In the genomic region with DNA sequence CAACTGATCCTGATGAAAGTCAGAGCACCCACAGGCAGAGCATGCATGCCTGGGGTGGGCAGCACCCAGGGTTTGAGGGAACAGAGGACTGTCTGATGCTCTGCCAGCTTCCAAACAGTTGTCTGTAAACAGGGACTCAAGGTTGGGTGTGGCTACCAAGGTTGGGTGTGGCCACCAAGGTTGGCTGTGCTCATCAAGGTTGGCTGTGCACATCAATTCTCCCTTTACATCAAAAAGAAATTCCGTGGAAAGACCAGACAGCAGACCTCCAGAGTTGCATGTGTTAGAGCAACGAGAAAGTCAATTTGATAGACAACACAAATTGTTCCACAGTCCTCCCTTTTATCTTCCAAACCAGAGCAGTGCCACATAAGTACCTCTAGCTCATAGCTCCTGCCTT, we compare ENCODE assay signal across 28 mouse cellular contexts. TPM values are rescaled to one million over a fixed set of nuclear protein-coding genes. Genes with fewer than 3 reads are reported as not detected.
DNase-seq lines count a peak whose midpoint lies in the region; ATAC-seq and TF ChIP-seq lines count a peak whose summit lies in the region.
"Had no signal": no experiment of that assay in that cellular context is flagged by ENCODE, and none has a peak within 500 bp of the region (broad histone marks: within the 10 kb centered on the region; RNA-seq: fewer than 3 reads in every experiment).

No protein-coding gene starts in this region.

- no peak overlapping the region for H3K4me3 ChIP-seq in heart, postnatal 0 days (ENCODE audit: low read depth, low read length)
- H3K4me3 ChIP-seq in neural tube, embryonic 15.5 days (replicated peaks), result no peak overlapping the region
- H3K4me3 ChIP-seq: embryonic facial prominence, embryonic 12.5 days; embryonic facial prominence, embryonic 15.5 days; gastrocnemius, adult 2 months; heart, adult 2 months; heart, embryonic 15.5 days; hindbrain, embryonic 15.5 days; intestine, embryonic 15.5 days had no signal

- H3K4me1 ChIP-seq in heart, postnatal 0 days (ENCODE audit: control insufficient read depth, insufficient read depth), result peaks cover 28% of the 10 kb centered on the region
- H3K4me1 ChIP-seq in neural tube, embryonic 15.5 days, result peaks cover 4% of the 10 kb centered on the region
- H3K4me1 ChIP-seq: embryonic facial prominence, embryonic 12.5 days; hindbrain, embryonic 15.5 days; intestine, embryonic 15.5 days had no signal

- TF ChIP-seq CTCF in heart, postnatal 0 days (IDR thresholded peaks at IDR 0.05; ENCODE audit: low read depth), result 0 out of 2 replicates have a peak, but pooled peaks have one; percentile 0

- no peak for ATAC-seq in heart, postnatal 0 days (ENCODE audit: insufficient read depth, low read depth)
- ATAC-seq in neural tube, embryonic 15.5 days (ENCODE audit: low FRiP score), result no peak
- ATAC-seq: forebrain, embryonic 14.5 days; forebrain, postnatal 0 days; intestine, embryonic 15.5 days had no signal

- no peak overlapping the region for H3K9ac ChIP-seq in heart, postnatal 0 days (replicated peaks; ENCODE audit: low read depth, low read length)
- H3K9ac ChIP-seq in neural tube, embryonic 15.5 days (replicated peaks), result no peak overlapping the region
- H3K9ac ChIP-seq: embryonic facial prominence, embryonic 12.5 days; embryonic facial prominence, embryonic 15.5 days; forebrain, postnatal 0 days; heart, embryonic 15.5 days; hindbrain, embryonic 15.5 days; intestine, embryonic 15.5 days had no signal

- no peak for TF ChIP-seq EP300 in heart, postnatal 0 days (IDR thresholded peaks at IDR 0.05; ENCODE audit: low read depth)

- no peaks in the 10 kb centered on the region for H3K9me3 ChIP-seq in heart, postnatal 0 days (replicated peaks; ENCODE audit: control insufficient read depth, low read length)
- no peaks in the 10 kb centered on the region for H3K9me3 ChIP-seq in neural tube, embryonic 15.5 days (replicated peaks)
- H3K9me3 ChIP-seq: embryonic facial prominence, embryonic 12.5 days; embryonic facial prominence, embryonic 15.5 days; heart, embryonic 15.5 days; hindbrain, embryonic 15.5 days; intestine, embryonic 15.5 days had no signal

- no peak for DNase-seq in heart, postnatal 0 days (ENCODE audit: low spot score)
- DNase-seq in heart, adult 9 months (ENCODE audit: low spot score in 2 of 2), result no peak
- no peak for DNase-seq in neural tube, embryonic 10.5 days (ENCODE audit: extremely low spot score, low spot score)
- peak; percentile 90 for DNase-seq in ZHBTc4 (ENCODE audit: low read depth, low spot score)
- no peak for DNase-seq in lung, postnatal 25 days (ENCODE audit: low spot score)
- DNase-seq: adrenal gland, adult 2 months; adrenal gland, postnatal 14 days; B cell, adult 2 months; cerebellum, adult 11 months; cerebellum, adult 2 months; cerebellum, adult 9-11 months; cerebellum, postnatal 25 days; forebrain, postnatal 0 days; gastrocnemius, adult 2 months; gastrocnemius, postnatal 14 days; heart, adult 2 months; heart, postnatal 14 days; heart, postnatal 4 days; kidney, adult 11 months had no signal

- H3K27ac ChIP-seq in heart, postnatal 0 days (ENCODE audit: low read depth), result no peak overlapping the region
- 0 out of 2 replicates have a peak overlapping the region, but pooled peaks have one; percentile 56 for H3K27ac ChIP-seq in neural tube, embryonic 15.5 days (replicated peaks)
- H3K27ac ChIP-seq: embryonic facial prominence, embryonic 12.5 days; embryonic facial prominence, embryonic 15.5 days; intestine, embryonic 15.5 days had no signal

- H3K36me3 ChIP-seq in heart, postnatal 0 days (replicated peaks; ENCODE audit: control insufficient read depth, insufficient read depth, low read length), result peaks cover 11% of the 10 kb centered on the region; the same call in 1 of the 2 replicates
- H3K36me3 ChIP-seq in neural tube, embryonic 15.5 days, result peaks cover 6% of the 10 kb centered on the region; the same call in 1 of the 2 replicates
- H3K36me3 ChIP-seq: embryonic facial prominence, embryonic 12.5 days; embryonic facial prominence, embryonic 15.5 days; heart, embryonic 15.5 days; intestine, embryonic 15.5 days had no signal

- H3K27me3 ChIP-seq in heart, postnatal 0 days (ENCODE audit: control insufficient read depth, insufficient read depth, low read length), result no peaks in the 10 kb centered on the region
- H3K27me3 ChIP-seq in neural tube, embryonic 15.5 days (replicated peaks), result no peaks in the 10 kb centered on the region
- H3K27me3 ChIP-seq: CH12.LX; embryonic facial prominence, embryonic 12.5 days; embryonic facial prominence, embryonic 15.5 days; heart, embryonic 15.5 days; hindbrain, embryonic 15.5 days; intestine, embryonic 15.5 days had no signal

- WGBS in heart, postnatal 0 days, result 80% methylated on average over 2 of the region's 2 CpGs
- 82% methylated on average over 2 of the region's 2 CpGs for WGBS in neural tube, embryonic 15.5 days

- H3K4me2 ChIP-seq in heart, postnatal 0 days (ENCODE audit: low read depth, low read length), result no peak overlapping the region
- H3K4me2 ChIP-seq in neural tube, embryonic 15.5 days, result no peak overlapping the region
- H3K4me2 ChIP-seq: embryonic facial prominence, embryonic 12.5 days; embryonic facial prominence, embryonic 15.5 days; heart, embryonic 11.5 days; heart, embryonic 15.5 days; hindbrain, embryonic 15.5 days; intestine, embryonic 15.5 days had no signal

RNA-seq across cellular contexts. Expression of a gene that starts 26.5 kb away (rescaled TPM):
- total RNA-seq in heart, postnatal 0 days (2014; rRNA removed; ENCODE audit: low replicate concordance), result 82.8 and 86.0 TPM in 2 replicates
- 26.3 and 36.1 TPM in 2 replicates for polyA plus RNA-seq in heart, postnatal 0 days (2015; fragmentation: Nextera tagmentation; extraction: Ambion mirVana)
- 16.7 and 18.2 TPM in 2 replicates for polyA plus RNA-seq in neural tube, embryonic 15.5 days (2015; fragmentation: Nextera tagmentation; extraction: Ambion mirVana)
